Comparison of ENCODE assay signal across 8 mouse cellular contexts in genomic region chr1:75477966-75478290, GRCm38 (mm10). TPM values are rescaled to one million over a fixed set of nuclear protein-coding genes. Genes with fewer than 3 reads are reported as not detected.
DNase-seq lines count a peak whose midpoint lies in the region; ATAC-seq and TF ChIP-seq lines count a peak whose summit lies in the region.

No protein-coding gene starts in this region.

- no peak overlapping the region for H3K27ac ChIP-seq in heart, embryonic 10.5 days
- H3K27ac ChIP-seq in forebrain, embryonic 14.5 days (ENCODE audit: low read depth, low read length), result no peak overlapping the region
- H3K27ac ChIP-seq in liver, embryonic 14.5 days, result no peak overlapping the region

- H3K27me3 ChIP-seq in heart, embryonic 10.5 days (ENCODE audit: insufficient read depth, poor library complexity, severe bottlenecking), result peaks cover 70% of the 10 kb centered on the region
- H3K27me3 ChIP-seq in forebrain, embryonic 14.5 days (replicated peaks; ENCODE audit: control insufficient read depth, insufficient read depth, low read length), result no peaks in the 10 kb centered on the region; the same call in 1 of the 2 replicates
- peaks cover 48% of the 10 kb centered on the region for H3K27me3 ChIP-seq in liver, embryonic 14.5 days (ENCODE audit: control insufficient read depth, insufficient read depth, low read length)

- H3K4me3 ChIP-seq in heart, embryonic 10.5 days, result peak overlapping the region; percentile 89
- peak overlapping the region; percentile 85 for H3K4me3 ChIP-seq in forebrain, embryonic 14.5 days (ENCODE audit: low read depth, low read length)
- no peak overlapping the region; a peak in 1 of 4 replicates for H3K4me3 ChIP-seq in liver, embryonic 14.5 days (ENCODE audit: insufficient read depth in 1 of 2, low read depth in 2 of 2, low read length in 2 of 2)

- H3K9me3 ChIP-seq in heart, embryonic 10.5 days, result no peaks in the 10 kb centered on the region
- no peaks in the 10 kb centered on the region for H3K9me3 ChIP-seq in forebrain, embryonic 14.5 days (replicated peaks; ENCODE audit: control insufficient read depth, low read length)
- no peaks in the 10 kb centered on the region for H3K9me3 ChIP-seq in liver, embryonic 14.5 days (ENCODE audit: control insufficient read depth, low read length)

- no peak for TF ChIP-seq CTCF in liver, embryonic 14.5 days (IDR thresholded peaks at IDR 0.05; ENCODE audit: low read depth)

- H3K4me2 ChIP-seq in forebrain, embryonic 14.5 days (ENCODE audit: low read length), result peak overlapping the region; percentile 89
- H3K4me2 ChIP-seq in liver, embryonic 14.5 days (ENCODE audit: low read depth), result peak overlapping the region; percentile 90

- H3K4me1 ChIP-seq in heart, embryonic 10.5 days, result peaks cover 38% of the 10 kb centered on the region
- peaks cover 30% of the 10 kb centered on the region for H3K4me1 ChIP-seq in forebrain, embryonic 14.5 days (ENCODE audit: control insufficient read depth, insufficient read depth, low read length)
- H3K4me1 ChIP-seq in liver, embryonic 14.5 days (replicated peaks; ENCODE audit: control insufficient read depth in 2 of 2, insufficient read depth in 2 of 2, low read length in 1 of 2), result peaks cover 7 to 9% of the 10 kb centered on the region in 2 experiments

- no peak for TF ChIP-seq EP300 in liver, embryonic 14.5 days (IDR thresholded peaks at IDR 0.05; ENCODE audit: low read depth)

- no peak for ATAC-seq in forebrain, embryonic 14.5 days
- ATAC-seq in liver, embryonic 14.5 days (ENCODE audit: insufficient read depth), result no peak

- peaks cover 43% of the 10 kb centered on the region for H3K36me3 ChIP-seq in heart, embryonic 10.5 days
- H3K36me3 ChIP-seq in forebrain, embryonic 14.5 days (ENCODE audit: control insufficient read depth, insufficient read depth, low read length), result peaks cover 49% of the 10 kb centered on the region
- no peaks in the 10 kb centered on the region for H3K36me3 ChIP-seq in liver, embryonic 14.5 days (replicated peaks; ENCODE audit: control insufficient read depth, insufficient read depth, low read depth)

- DNase-seq in heart, embryonic 10.5 days (ENCODE audit: low spot score), result no peak
- no peak for DNase-seq in heart, adult 8-10 months (ENCODE audit: low spot score)
- peak; percentile 45 for DNase-seq in CD4-positive helper T cell, adult 2 months (ENCODE audit: low read depth, low spot score)
- DNase-seq in forebrain, embryonic 14.5 days (ENCODE audit: low spot score), result peak; percentile 52
- DNase-seq in liver, embryonic 14.5 days (ENCODE audit: low read depth in 3 of 3, low spot score in 3 of 3), result no peak
- DNase-seq in adrenal gland, adult (ENCODE audit: inconsistent age in 2 of 2, low spot score in 1 of 2), result no peak
- DNase-seq in thymus, adult 18-20 months, result no peak
- DNase-seq in layer of hippocampus, postnatal 10 days (ENCODE audit: low spot score in 2 of 2), result no peak

- H3K9ac ChIP-seq in forebrain, embryonic 14.5 days (ENCODE audit: low read length), result peak overlapping the region; percentile 30; the same call in 1 of the 2 replicates
- no peak overlapping the region for H3K9ac ChIP-seq in liver, embryonic 14.5 days (replicated peaks)

- 49% methylated on average over 3 of the region's 3 CpGs for WGBS in heart, embryonic 10.5 days
- 48% methylated on average over 3 of the region's 3 CpGs for whole genome bisulfite sequencing in forebrain, embryonic 14.5 days
- 37% methylated on average over 3 of the region's 3 CpGs for WGBS in liver, embryonic 14.5 days (ENCODE audit: insufficient replicate concordance)

RNA-seq across cellular contexts. Expression of gene Chpf, which starts 1.2 kb away (rescaled TPM):
- polyA plus RNA-seq in heart, embryonic 10.5 days (2016; fragmentation: Nextera tagmentation; extraction: Ambion mirVana), result 30.8 and 30.9 TPM in 2 replicates
- 10 to 100 TPM; 22.4 to 23.9 (median 23.6) TPM for total RNA-seq in heart, adult 8-10 months (2022)
- 21.6 and 24.2 TPM in 2 replicates for polyA plus RNA-seq in forebrain, embryonic 14.5 days (2014; fragmentation: Nextera tagmentation; extraction: Ambion mirVana)
- polyA plus RNA-seq in liver, embryonic 14.5 days (2012; rRNA removed), result 5.0 and 5.2 TPM in 2 replicates
- 2.8 and 3.6 TPM in 2 replicates for polyA plus RNA-seq in liver, embryonic 14.5 days (2014; fragmentation: Nextera tagmentation; extraction: Ambion mirVana)
- 10 to 100 TPM; 78.4 to 79.4 TPM for total RNA-seq in layer of hippocampus, postnatal 10 days (2021)

RNA-seq across cellular contexts. Expression of gene Tmem198, which starts 1.4 kb away (rescaled TPM):
- polyA plus RNA-seq in heart, embryonic 10.5 days (2016; fragmentation: Nextera tagmentation; extraction: Ambion mirVana), result 0.36 and 0.39 TPM in 2 replicates
- total RNA-seq in heart, adult 8-10 months (2022), result under 1 TPM; 0.31 to 0.75 (median 0.42) TPM
- polyA plus RNA-seq in forebrain, embryonic 14.5 days (2014; fragmentation: Nextera tagmentation; extraction: Ambion mirVana), result 41.3 and 50.4 TPM in 2 replicates
- polyA plus RNA-seq in liver, embryonic 14.5 days (2012; rRNA removed), result 0.13 and 0.18 TPM in 2 replicates
- polyA plus RNA-seq in liver, embryonic 14.5 days (2014; fragmentation: Nextera tagmentation; extraction: Ambion mirVana), result 0.09 TPM in 1 of 2 replicates, not detected in the other
- total RNA-seq in layer of hippocampus, postnatal 10 days (2021), result 10 to 100 TPM; 48.3 to 53.8 TPM

RNA-seq across cellular contexts. Expression of gene Asic4, which starts 27.7 kb away (rescaled TPM):
- polyA plus RNA-seq in heart, embryonic 10.5 days (2016; fragmentation: Nextera tagmentation; extraction: Ambion mirVana), result 0.79 and 2.3 TPM in 2 replicates
- total RNA-seq in heart, adult 8-10 months (2022), result not detected
- 0.76 and 0.84 TPM in 2 replicates for polyA plus RNA-seq in forebrain, embryonic 14.5 days (2014; fragmentation: Nextera tagmentation; extraction: Ambion mirVana)
- 0.03 TPM in 2 replicates for polyA plus RNA-seq in liver, embryonic 14.5 days (2012; rRNA removed)
- polyA plus RNA-seq in liver, embryonic 14.5 days (2014; fragmentation: Nextera tagmentation; extraction: Ambion mirVana), result not detected in 2 replicates
- total RNA-seq in layer of hippocampus, postnatal 10 days (2021), result 10 to 100 TPM; 16.2 to 17.4 TPM

RNA-seq across cellular contexts. Expression of gene Obsl1, which starts 28.3 kb away (rescaled TPM):
- 103 and 107 TPM in 2 replicates for polyA plus RNA-seq in heart, embryonic 10.5 days (2016; fragmentation: Nextera tagmentation; extraction: Ambion mirVana)
- 100 to 1,000 TPM; 108 to 133 (median 122) TPM for total RNA-seq in heart, adult 8-10 months (2022)
- 17.0 and 17.7 TPM in 2 replicates for polyA plus RNA-seq in forebrain, embryonic 14.5 days (2014; fragmentation: Nextera tagmentation; extraction: Ambion mirVana)
- polyA plus RNA-seq in liver, embryonic 14.5 days (2012; rRNA removed), result 7.7 and 9.7 TPM in 2 replicates
- polyA plus RNA-seq in liver, embryonic 14.5 days (2014; fragmentation: Nextera tagmentation; extraction: Ambion mirVana), result 5.3 and 6.8 TPM in 2 replicates
- total RNA-seq in layer of hippocampus, postnatal 10 days (2021), result 10 to 100 TPM; 30.7 to 38.2 TPM

RNA-seq across cellular contexts. Expression of gene Inha, which starts 28.9 kb away (rescaled TPM):
- polyA plus RNA-seq in heart, embryonic 10.5 days (2016; fragmentation: Nextera tagmentation; extraction: Ambion mirVana), result 7.8 and 8.2 TPM in 2 replicates
- 1 to 10 TPM; 2.8 to 4.6 (median 3.9) TPM for total RNA-seq in heart, adult 8-10 months (2022)
- 4.9 and 6.3 TPM in 2 replicates for polyA plus RNA-seq in forebrain, embryonic 14.5 days (2014; fragmentation: Nextera tagmentation; extraction: Ambion mirVana)
- polyA plus RNA-seq in liver, embryonic 14.5 days (2012; rRNA removed), result 1.3 and 1.8 TPM in 2 replicates
- 0.17 and 0.28 TPM in 2 replicates for polyA plus RNA-seq in liver, embryonic 14.5 days (2014; fragmentation: Nextera tagmentation; extraction: Ambion mirVana)
- total RNA-seq in layer of hippocampus, postnatal 10 days (2021), result 10 to 100 TPM; 25.5 to 28.4 TPM

Comparison
In these comparisons a context has a peak if more than half of its experiments do, and no peak if none do; other contexts are left out.
1. DNase-seq: peak in CD4-positive helper T cell, adult 2 months (single experiment) and forebrain, embryonic 14.5 days (single experiment); none in heart, embryonic 10.5 days (single experiment), heart, adult 8-10 months (single experiment), liver, embryonic 14.5 days (0 of 3), adrenal gland, adult (0 of 2), thymus, adult 18-20 months (0 of 2) and layer of hippocampus, postnatal 10 days (0 of 2).
2. H3K4me3 ChIP-seq: peak in heart, embryonic 10.5 days (single experiment) and forebrain, embryonic 14.5 days (single experiment); none in liver, embryonic 14.5 days (0 of 2).
3. RNA of gene Tmem198, which starts 1.4 kb away (polyA plus RNA-seq): 41.3 to 50.4 TPM in forebrain, embryonic 14.5 days; 0.36 to 0.39 TPM in heart, embryonic 10.5 days and 0.09 to 0.18 TPM in liver, embryonic 14.5 days; every median in the first group is over 10 times any median in the second.